Mouse (Mus musculus): Measurements from ENCODE around the gene Ptprd. TPM values are rescaled to one million over a fixed set of nuclear protein-coding genes. Genes with fewer than 3 reads are reported as not detected.
"Not testable (repeated sequence)": the region's sequence is repeated elsewhere in the genome, so short reads cannot be mapped to it uniquely, and the experiment has no call there.

Ptprd gene
- polyA plus RNA-seq, 1 experiment from 2014 or later = not detected

DNA sequence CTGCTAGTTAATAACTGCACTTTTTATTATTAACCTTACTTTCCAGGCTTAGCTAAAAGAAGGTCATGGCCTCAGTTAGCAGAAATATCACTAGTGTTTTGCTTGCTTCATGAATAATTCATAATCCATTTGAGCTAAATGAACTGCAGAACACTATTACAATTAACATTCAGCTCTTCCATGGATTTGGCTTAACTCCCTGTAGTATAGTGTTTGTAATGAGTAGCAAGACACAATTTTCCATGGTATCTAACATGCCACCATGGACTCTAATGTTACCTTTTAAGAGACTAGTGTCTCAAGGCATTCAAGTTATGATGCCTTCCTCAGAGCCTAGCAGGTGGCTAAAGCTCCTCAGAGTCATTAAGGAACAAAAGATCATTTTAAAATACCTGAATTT lies 129.0 kb downstream of the Ptprd start:
- Histone ChIP-seq H3K79me2 (ENCODE audit: inconsistent target) (no peaks in the 10 kb centered on the region), H3K36me3 (ENCODE audit: inconsistent target) (no peaks in the 10 kb centered on the region), H3K27ac (no peak overlapping the region), H3K4me3 (ENCODE audit: inconsistent target) (no peak overlapping the region)

DNA sequence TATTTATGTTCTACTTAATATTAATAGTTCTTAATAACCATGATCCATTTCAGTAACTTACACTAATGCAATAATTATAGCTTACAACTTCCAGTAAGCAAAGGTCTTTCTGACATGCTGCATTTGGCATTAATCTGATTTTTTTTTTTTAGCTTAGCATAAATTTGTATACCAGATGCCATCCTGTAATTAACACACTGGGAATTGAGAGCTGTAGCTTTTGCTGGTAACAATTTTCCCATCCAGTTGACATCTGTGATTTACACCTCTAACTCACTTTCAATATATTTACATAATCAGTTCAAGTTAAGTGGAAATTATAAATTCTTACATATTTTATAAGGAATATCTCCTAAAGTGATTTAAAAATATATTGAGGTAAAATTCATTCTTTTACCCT lies 134.3 kb downstream of the Ptprd start:
- H3K79me2 ChIP-seq (ENCODE audit: inconsistent target) = no peaks in the 10 kb centered on the region
- no peak overlapping the region for H3K4me3 ChIP-seq (ENCODE audit: inconsistent target)
- no peak overlapping the region for H3K27ac ChIP-seq
- H3K36me3 ChIP-seq (ENCODE audit: inconsistent target) = no peaks in the 10 kb centered on the region

DNA sequence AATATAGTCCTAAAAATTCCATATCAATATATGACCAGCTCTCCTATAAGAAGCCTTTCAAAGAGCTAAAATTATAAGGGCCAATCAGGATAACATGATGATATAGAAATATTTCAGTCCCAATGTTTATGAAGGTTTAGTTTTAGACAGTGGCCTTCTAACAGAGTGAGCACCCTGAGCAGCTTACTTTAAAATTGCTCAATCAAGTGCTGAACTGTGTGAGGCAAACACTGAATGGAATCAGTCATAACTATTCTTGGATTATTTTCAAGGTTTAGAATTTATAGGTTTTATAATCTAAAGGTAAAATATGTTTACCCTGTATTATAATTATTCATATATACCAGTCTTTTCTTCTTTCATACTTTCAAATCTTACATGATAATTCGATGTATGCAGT lies 134.7 kb downstream of the Ptprd start:
- Histone ChIP-seq H3K27ac (no peak overlapping the region), H3K4me3 (ENCODE audit: inconsistent target) (no peak overlapping the region), H3K36me3 (ENCODE audit: inconsistent target) (no peaks in the 10 kb centered on the region), H3K79me2 (ENCODE audit: inconsistent target) (no peaks in the 10 kb centered on the region)
- 80% methylated on average over 1 of the region's 1 CpGs for WGBS (ENCODE audit: missing documents)

DNA sequence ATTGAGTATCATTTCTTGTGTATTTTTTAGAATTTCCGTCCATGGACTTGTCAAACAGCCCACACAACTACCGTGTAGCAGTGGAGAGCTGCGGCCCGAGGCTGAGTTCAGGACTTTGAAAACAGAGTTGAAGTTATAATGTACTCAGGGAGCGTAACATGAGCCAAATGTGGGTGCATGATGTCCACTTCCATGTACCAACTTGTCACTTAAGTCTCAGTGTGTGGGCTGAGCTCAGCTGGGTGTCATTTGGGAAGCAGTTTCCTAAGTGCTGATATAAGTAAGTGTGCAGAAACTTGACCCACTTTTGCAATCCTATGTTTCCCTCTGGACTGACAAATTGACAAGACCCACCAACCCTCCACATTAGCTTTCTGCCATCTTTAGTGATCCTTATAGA lies 173.4 kb downstream of the Ptprd start:
- H3K79me2 ChIP-seq (ENCODE audit: inconsistent target) = no peaks in the 10 kb centered on the region
- H3K27ac ChIP-seq = no peak overlapping the region
- no peaks in the 10 kb centered on the region for H3K36me3 ChIP-seq (ENCODE audit: inconsistent target)
- H3K4me3 ChIP-seq (ENCODE audit: inconsistent target) = no peak overlapping the region
- WGBS (ENCODE audit: missing documents) = 88% methylated on average over 5 of the region's 5 CpGs

DNA sequence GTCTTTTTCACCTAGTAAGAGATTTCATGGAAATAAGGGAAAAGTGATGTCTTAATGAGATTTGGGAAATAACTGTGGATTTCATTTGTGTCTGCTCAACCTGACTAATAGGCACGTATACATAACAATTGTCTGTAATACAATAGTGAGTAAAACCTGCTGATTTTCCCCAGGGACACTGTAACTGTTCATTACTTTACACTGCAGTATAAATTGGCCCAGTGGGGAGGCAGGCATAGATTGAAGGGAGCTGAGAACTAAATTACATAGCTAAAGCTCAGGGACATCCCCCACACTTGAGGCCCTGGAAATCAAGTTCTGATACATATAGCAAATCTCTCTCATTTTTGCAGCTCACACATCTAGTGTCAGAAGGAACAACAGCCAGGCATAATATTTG lies 209.7 kb downstream of the Ptprd start:
- H3K79me2 ChIP-seq (ENCODE audit: inconsistent target) = no peaks in the 10 kb centered on the region
- 90% methylated on average over 1 of the region's 1 CpGs for WGBS (ENCODE audit: missing documents)
- no peak overlapping the region for H3K4me3 ChIP-seq (ENCODE audit: inconsistent target)
- H3K27ac ChIP-seq = no peak overlapping the region
- H3K36me3 ChIP-seq (ENCODE audit: inconsistent target) = no peaks in the 10 kb centered on the region

DNA sequence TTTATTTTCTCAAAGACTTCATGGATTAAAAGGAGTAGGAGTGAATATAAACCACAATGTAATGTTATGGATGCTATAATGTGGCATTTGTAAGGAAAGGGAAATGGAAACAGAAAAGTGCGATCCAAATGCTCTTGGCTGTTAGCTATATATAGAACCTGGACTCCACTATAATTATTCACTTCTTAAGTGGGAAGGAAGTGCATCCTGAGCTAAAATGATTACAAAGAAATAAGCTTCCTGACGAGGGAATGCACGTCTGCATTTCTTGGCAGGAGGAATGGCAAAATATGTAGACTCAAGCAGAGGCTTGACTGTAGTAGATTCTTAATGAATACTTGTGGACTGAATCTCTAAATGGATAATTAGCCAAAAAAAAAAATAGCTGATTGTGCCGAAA lies 219.1 kb downstream of the Ptprd start:
- H3K36me3 ChIP-seq (ENCODE audit: inconsistent target) = no peaks in the 10 kb centered on the region
- WGBS (ENCODE audit: missing documents) = 82% methylated on average over 4 of the region's 4 CpGs
- H3K27ac ChIP-seq = no peak overlapping the region
- H3K4me3 ChIP-seq (ENCODE audit: inconsistent target) = no peak overlapping the region
- no peaks in the 10 kb centered on the region for H3K79me2 ChIP-seq (ENCODE audit: inconsistent target)

DNA sequence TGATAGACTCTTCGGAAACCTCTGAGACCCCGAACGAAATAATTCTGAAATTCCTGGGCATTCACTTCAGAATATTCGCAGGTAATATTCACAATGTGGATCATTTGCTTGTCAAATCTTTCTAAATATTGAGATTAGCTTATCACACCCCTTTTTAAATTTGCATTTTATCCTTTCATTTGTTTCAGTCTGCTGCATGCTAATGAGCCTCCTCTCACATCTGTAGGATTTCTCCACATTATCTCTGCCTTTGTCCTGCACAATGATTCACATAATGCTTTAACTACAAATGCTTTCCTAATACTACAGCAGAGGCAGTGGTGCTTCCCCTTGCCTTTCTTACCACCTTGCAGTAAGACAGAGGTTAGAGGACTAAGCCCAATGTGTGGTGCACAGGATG lies 229.7 kb downstream of the Ptprd start:
- Histone ChIP-seq H3K27ac (no peak overlapping the region), H3K4me3 (ENCODE audit: inconsistent target) (no peak overlapping the region)

DNA sequence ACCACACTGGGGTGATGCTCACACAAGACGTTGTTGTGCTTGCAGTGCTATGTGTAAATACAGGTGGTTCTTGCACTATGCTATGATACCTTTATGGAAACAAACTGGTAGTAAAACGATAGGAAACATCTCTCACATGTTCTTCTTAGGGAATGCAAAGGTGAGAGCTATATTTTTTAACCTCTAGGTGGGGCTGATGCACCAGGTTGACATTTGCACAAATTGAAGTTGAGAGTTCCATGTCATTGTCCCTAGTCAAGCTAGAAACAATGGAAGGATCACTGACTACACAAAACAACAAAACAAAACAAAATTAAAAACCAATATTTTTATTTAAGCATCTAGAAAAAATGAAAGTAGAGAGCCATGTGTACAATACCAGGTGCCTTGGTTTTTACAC lies 250.1 kb downstream of the Ptprd start:
- Histone ChIP-seq H3K27ac (no peak overlapping the region), H3K4me3 (ENCODE audit: inconsistent target) (no peak overlapping the region), H3K79me2 (ENCODE audit: inconsistent target) (no peaks in the 10 kb centered on the region), H3K36me3 (ENCODE audit: inconsistent target) (no peaks in the 10 kb centered on the region)
- 29% methylated on average over 2 of the region's 2 CpGs for WGBS (ENCODE audit: missing documents)

More for the DNA sequence above, 229.7 kb downstream of the Ptprd start:
- H3K36me3 ChIP-seq (ENCODE audit: inconsistent target) = no peaks in the 10 kb centered on the region
- no peaks in the 10 kb centered on the region for H3K79me2 ChIP-seq (ENCODE audit: inconsistent target)
- WGBS (ENCODE audit: missing documents) = 90% methylated on average over 4 of the region's 4 CpGs

DNA sequence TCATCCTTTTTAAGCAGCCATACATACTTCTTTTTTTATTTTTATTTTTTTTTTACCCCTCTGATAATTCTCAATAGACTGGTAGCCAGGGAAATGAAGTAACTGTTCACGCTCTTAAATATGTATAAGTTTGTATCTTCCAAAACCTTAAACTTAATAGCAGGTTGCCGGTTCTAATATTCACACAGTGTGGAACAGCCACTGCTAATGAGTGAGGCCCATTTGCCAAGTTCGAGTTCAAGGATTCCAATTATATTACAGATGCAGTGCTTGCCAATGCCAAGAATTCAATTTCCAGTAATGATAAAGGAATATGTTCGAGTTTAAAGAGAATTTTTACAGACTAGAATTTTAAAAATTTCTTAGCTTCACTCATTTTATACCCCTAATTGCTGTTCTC lies 322.3 kb downstream of the Ptprd start:
- Histone ChIP-seq H3K4me3 (ENCODE audit: inconsistent target) (no peak overlapping the region), H3K36me3 (ENCODE audit: inconsistent target) (no peaks in the 10 kb centered on the region), H3K79me2 (ENCODE audit: inconsistent target) (no peaks in the 10 kb centered on the region), H3K27ac (no peak overlapping the region)
- WGBS (ENCODE audit: missing documents) = 83% methylated on average over 4 of the region's 4 CpGs

DNA sequence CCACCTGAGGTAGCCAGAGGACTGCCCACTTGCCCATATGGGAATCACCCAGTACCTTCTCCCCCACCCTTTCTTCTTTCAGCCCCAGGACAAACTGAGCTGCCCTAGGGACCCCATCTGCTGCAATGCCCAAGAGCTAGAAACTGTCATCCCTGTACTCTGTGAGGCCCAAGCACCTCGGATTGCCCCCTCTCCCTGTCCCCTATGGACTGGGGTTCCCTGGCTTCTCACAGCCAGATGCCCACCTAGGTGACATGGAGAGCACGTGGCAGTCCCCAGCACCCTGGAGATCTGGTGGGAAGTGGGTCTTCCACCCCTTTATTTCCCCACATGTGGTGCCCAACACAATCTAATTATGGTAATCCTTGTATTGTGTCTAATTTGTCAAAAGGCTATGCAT lies 331.5 kb downstream of the Ptprd start:
- Histone ChIP-seq H3K36me3 (ENCODE audit: inconsistent target) (no peaks in the 10 kb centered on the region), H3K27ac (no peak overlapping the region), H3K4me3 (ENCODE audit: inconsistent target) (no peak overlapping the region), H3K79me2 (ENCODE audit: inconsistent target) (no peaks in the 10 kb centered on the region)
- 40% methylated on average over 2 of the region's 2 CpGs for WGBS (ENCODE audit: missing documents)

DNA sequence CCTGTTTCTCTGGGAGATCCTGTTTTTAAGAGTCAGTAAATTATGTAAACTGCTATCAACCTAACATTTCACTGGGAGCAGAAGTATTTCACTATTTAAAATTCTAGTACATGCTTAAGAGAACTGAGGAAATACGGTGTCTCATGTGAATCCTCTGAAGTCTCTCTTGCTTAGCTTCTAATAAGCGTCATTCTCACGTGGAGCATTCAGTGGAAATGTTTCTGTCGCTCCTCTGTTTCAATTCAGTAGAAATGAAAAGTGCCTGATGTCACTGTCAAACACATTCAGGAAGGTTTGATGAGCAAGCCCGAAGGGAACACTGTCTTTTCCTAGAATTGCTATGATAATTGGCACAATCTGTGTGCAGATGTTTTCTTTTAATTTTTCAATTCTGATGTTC lies 350.5 kb downstream of the Ptprd start:
- H3K79me2 ChIP-seq (ENCODE audit: inconsistent target) = no peaks in the 10 kb centered on the region
- WGBS (ENCODE audit: missing documents) = 44% methylated on average over 5 of the region's 5 CpGs
- H3K27ac ChIP-seq = no peak overlapping the region
- H3K36me3 ChIP-seq (ENCODE audit: inconsistent target) = no peaks in the 10 kb centered on the region
- H3K4me3 ChIP-seq (ENCODE audit: inconsistent target) = no peak overlapping the region

DNA sequence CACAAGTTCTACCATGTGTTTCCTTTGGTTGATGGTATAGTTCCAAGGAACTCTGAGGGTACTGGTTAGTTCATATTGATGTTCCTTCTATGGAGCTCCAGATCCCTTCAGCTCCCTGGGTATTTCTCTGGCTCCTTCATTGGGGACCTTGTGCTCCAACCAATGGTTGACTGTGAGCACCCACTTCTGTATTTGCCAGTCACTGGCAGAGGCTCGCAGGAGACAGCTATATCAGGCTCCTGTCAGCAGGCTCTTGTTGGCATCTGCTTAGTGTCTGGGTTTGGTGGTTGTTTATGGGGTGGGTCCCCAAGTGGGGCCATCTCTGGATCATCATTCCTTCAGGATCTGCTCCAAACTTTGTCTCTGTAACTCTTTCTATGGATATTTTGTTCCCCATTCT lies 414.4 kb downstream of the Ptprd start:
- H3K27ac ChIP-seq; H3K79me2 ChIP-seq (ENCODE audit: inconsistent target); H3K4me3 ChIP-seq (ENCODE audit: inconsistent target); H3K36me3 ChIP-seq (ENCODE audit: inconsistent target): not testable (repeated sequence)
- WGBS (ENCODE audit: missing documents) = 100% methylated on average over 1 of the region's 1 CpGs

DNA sequence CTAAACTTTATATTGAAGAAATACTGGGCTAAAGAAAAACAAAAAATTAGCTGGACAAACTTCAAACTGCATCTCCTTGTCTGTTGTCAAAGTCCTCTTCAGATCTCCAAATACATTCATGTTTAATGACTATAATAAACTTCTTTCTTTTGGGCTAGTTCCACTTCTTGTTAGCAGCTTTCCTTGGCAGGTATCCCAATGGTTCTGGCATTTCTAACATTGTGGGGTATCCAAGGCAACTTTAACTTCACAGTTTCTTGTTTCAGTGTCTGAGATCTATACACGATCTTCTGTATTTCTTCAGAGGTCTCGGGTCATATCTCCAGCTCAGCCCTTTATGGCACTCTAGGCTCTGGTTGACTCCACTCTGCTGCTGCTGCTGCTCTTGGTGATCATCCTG lies 434.5 kb downstream of the Ptprd start:
- Histone ChIP-seq H3K36me3 (ENCODE audit: inconsistent target) (no peaks in the 10 kb centered on the region), H3K79me2 (ENCODE audit: inconsistent target) (no peaks in the 10 kb centered on the region), H3K27ac (no peak overlapping the region), H3K4me3 (ENCODE audit: inconsistent target) (no peak overlapping the region)
- WGBS (ENCODE audit: missing documents) = 91% methylated on average over 2 of the region's 2 CpGs

DNA sequence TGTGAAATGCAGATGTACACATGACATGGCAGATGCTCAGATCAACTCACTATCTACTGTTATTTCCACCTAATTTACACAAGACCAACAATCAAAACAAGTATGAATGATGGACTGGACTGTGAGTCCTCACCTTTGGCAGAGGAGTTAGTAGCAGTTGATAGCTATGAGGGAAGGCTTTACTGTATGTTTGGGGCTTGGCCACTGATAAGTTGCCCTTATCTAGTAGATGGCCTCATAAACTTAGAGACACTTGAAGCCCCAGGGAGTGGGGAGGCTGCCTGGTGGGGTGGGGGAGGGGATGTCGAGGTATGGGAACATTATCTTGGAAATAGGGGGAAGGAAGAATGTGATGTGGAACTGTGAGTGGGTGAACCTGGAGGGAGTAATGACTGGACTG lies 448.0 kb downstream of the Ptprd start:
- H3K36me3 ChIP-seq (ENCODE audit: inconsistent target) = no peaks in the 10 kb centered on the region
- H3K4me3 ChIP-seq (ENCODE audit: inconsistent target) = no peak overlapping the region
- no peaks in the 10 kb centered on the region for H3K79me2 ChIP-seq (ENCODE audit: inconsistent target)
- WGBS (ENCODE audit: missing documents) = 75% methylated on average over 1 of the region's 1 CpGs
- no peak overlapping the region for H3K27ac ChIP-seq

DNA sequence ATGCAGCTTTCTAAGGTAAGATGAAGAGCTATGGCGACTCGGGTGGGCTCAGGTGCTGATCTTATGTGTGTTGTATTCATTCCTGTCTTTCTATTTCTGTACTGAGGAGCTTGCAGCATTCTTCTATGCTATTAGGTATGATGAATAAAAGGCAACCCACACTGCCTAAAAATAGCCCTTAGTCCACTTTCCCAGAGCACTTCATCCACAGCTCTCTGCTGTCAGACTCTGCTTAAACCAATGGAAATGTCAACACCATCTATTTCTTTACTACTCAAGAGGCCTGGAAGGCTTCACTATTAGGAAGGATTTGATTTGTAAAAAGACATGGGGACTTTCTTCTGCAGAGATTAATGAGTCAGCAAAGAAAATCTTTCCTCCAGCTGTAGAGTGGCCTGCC lies 468.4 kb downstream of the Ptprd start:
- Histone ChIP-seq H3K4me3 (ENCODE audit: inconsistent target) (no peak overlapping the region), H3K79me2 (ENCODE audit: inconsistent target) (no peaks in the 10 kb centered on the region), H3K36me3 (ENCODE audit: inconsistent target) (no peaks in the 10 kb centered on the region), H3K27ac (no peak overlapping the region)
- WGBS (ENCODE audit: missing documents) = 86% methylated on average over 2 of the region's 2 CpGs

DNA sequence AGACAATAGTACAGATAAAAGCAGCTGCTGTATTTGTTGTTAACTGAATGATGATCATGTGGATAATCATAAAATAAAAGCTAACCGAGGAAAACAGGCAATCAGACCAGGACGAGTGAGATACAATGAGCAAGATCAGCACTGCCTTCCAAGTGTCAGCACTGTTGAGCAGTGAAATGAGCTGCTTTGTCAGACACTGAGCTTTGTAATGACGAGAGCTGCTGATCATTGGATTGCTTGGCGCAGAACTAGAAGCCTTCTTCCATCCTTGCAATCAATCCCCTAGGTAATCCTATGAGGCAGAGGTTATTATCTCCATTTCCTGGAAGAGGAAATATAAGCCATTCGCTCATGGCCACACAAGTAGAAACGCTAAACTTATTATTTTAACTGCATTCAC lies 489.9 kb downstream of the Ptprd start:
- H3K4me3 ChIP-seq (ENCODE audit: inconsistent target) = no peak overlapping the region
- H3K36me3 ChIP-seq (ENCODE audit: inconsistent target) = no peaks in the 10 kb centered on the region
- no peak overlapping the region for H3K27ac ChIP-seq
- WGBS (ENCODE audit: missing documents) = 88% methylated on average over 6 of the region's 6 CpGs
- no peaks in the 10 kb centered on the region for H3K79me2 ChIP-seq (ENCODE audit: inconsistent target)

DNA sequence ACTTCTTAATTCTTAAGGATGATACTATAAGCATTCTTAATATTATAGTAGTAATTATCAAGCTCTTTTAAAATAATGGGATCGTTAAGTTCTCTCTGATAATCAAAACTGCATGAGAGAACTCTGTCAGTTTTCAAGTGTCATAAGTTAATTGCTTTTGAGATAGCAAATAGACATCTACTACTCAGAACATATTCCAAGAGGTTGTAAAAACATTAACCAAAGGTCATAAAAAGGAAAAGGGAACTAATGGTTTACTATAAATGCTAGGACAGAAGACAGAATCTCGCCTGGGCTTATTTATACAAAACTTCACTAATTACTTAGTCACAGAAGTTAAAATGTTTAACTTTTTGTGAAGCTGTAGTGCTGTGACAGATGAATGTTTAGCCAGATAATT lies 494.0 kb downstream of the Ptprd start:
- H3K4me3 ChIP-seq (ENCODE audit: inconsistent target) = no peak overlapping the region
- H3K27ac ChIP-seq = no peak overlapping the region
- WGBS (ENCODE audit: missing documents) = 84% methylated on average over 2 of the region's 2 CpGs
- no peaks in the 10 kb centered on the region for H3K36me3 ChIP-seq (ENCODE audit: inconsistent target)
- no peaks in the 10 kb centered on the region for H3K79me2 ChIP-seq (ENCODE audit: inconsistent target)
